Mouse (Mus musculus) heart, adult 2 months (tissue): ENCODE measurements at regions not wholly inside any gene's neighbourhood (a gene's known extent, or its start where the extent isn't known, plus 50 kb on each side); places are given as distances from the start of the nearest gene placed in this dataset.

Experiments
- DNase-seq, 2 experiments: peaks; one replicate each; pipeline ENCODE4 v3.0.0; 2021
- H3K27ac ChIP-seq: fragments of 200-600 bp; 2 replicates; pipeline ENCODE4 v1.8.1; 2022
- H3K27me3 ChIP-seq: fragments of 200-500 bp; 2 replicates; pipeline ENCODE4 v1.6.1; 2012; ENCODE audit warnings: mild to moderate bottlenecking, low read length, inconsistent platforms, mixed read lengths; ENCODE audit not compliant: control insufficient read depth, insufficient read depth
- H3K36me3 ChIP-seq: fragments of 200-500 bp; 2 replicates; pipeline ENCODE4 v1.6.1; 2012; ENCODE audit warnings: low read length, inconsistent platforms; ENCODE audit not compliant: control insufficient read depth, insufficient read depth
- H3K4me1 ChIP-seq: fragments of 200-500 bp; 2 replicates; pipeline ENCODE4 v1.6.1; 2011; ENCODE audit warnings: low read length; ENCODE audit not compliant: control insufficient read depth, insufficient read depth
- H3K4me3 ChIP-seq: fragments of 200-600 bp; 2 replicates; pipeline ENCODE4 v1.8.1; 2022
- H3K79me2 ChIP-seq: fragments of 200-500 bp; replicated peaks from 2 replicates; pipeline ENCODE4 v1.6.1; 2012; ENCODE audit warnings: mild to moderate bottlenecking, inconsistent platforms, low read length, moderate library complexity, mixed read lengths; ENCODE audit not compliant: control insufficient read depth, insufficient read depth
- H3K9ac ChIP-seq: fragments of 200-500 bp; 2 replicates; pipeline ENCODE4 v1.6.1; 2012; ENCODE audit warnings: low read depth, mild to moderate bottlenecking, control low read depth, inconsistent platforms, low read length, mixed read lengths
- CTCF ChIP-seq: fragments of 200-600 bp; IDR thresholded peaks from 2 replicates; pipeline ENCODE4 v1.8.1; 2022; ENCODE audit warnings: antibody characterized with exemption, mild to moderate bottlenecking, moderate library complexity
- EP300 ChIP-seq: fragments of 200-500 bp; IDR thresholded peaks from 2 replicates; pipeline ENCODE4 v1.6.1; 2011; ENCODE audit warnings: low read depth, low read length, control low read depth; ENCODE audit not compliant: insufficient read depth
- POLR2A ChIP-seq: fragments of 200-500 bp; IDR thresholded peaks from 2 replicates; pipeline ENCODE4 v1.6.1; 2011; ENCODE audit warnings: mild to moderate bottlenecking, low read depth, low read length, control low read depth; ENCODE audit not compliant: insufficient read depth
- WGBS: fragments of 180-500 bp; shearing (Covaris S2); methylation state at CpG from one replicate; pipeline ENCODE4 v1.1.7; 2018; 5-methylcytosine and 5-hydroxymethylcytosine counted together
- intact Hi-C: fragments of 180-260 bp; cut with DNase I; formaldehyde crosslinking; loops from one replicate; pipeline ENCODE4 v1.15.1; 2025

GRCm38 (mm10) chr4:89396020-89396419, 85.2 kb upstream of the Cdkn2b start:
- H3K27me3 ChIP-seq = no peaks in the 10 kb centered on the region
- 90% methylated on average over 2 of the region's 2 CpGs for WGBS
- TF ChIP-seq CTCF (no peak), POLR2A (no peak), EP300 (no peak)
- no peaks in the 10 kb centered on the region for H3K79me2 ChIP-seq
- no peak for DNase-seq
- H3K4me1 ChIP-seq = no peaks in the 10 kb centered on the region
- no peaks in the 10 kb centered on the region for H3K36me3 ChIP-seq
- no peak overlapping the region for H3K9ac ChIP-seq
- intact Hi-C loops = no loop called here
- H3K4me3 ChIP-seq = no peak overlapping the region
- no peak overlapping the region for H3K27ac ChIP-seq

GRCm38 (mm10) chr4:89395336-89395735, 84.5 kb upstream of the Cdkn2b start:
- Histone ChIP-seq H3K79me2 (no peaks in the 10 kb centered on the region), H3K4me1 (no peaks in the 10 kb centered on the region), H3K27ac (no peak overlapping the region), H3K36me3 (no peaks in the 10 kb centered on the region), H3K9ac (no peak overlapping the region), H3K27me3 (no peaks in the 10 kb centered on the region), H3K4me3 (no peak overlapping the region)
- intact Hi-C loops = no loop called here
- no peak for DNase-seq
- no peak for TF ChIP-seq CTCF
- no peak for TF ChIP-seq EP300
- TF ChIP-seq POLR2A = no peak

GRCm38 (mm10) chr4:89393251-89393711, 82.4 kb upstream of the Cdkn2b start:
- DNase-seq = peak in 1 of 2 experiments; percentile 19
- intact Hi-C loops = no loop called here
- Histone ChIP-seq H3K4me1 (no peaks in the 10 kb centered on the region), H3K9ac (no peak overlapping the region), H3K4me3 (no peak overlapping the region), H3K27ac (no peak overlapping the region), H3K79me2 (no peaks in the 10 kb centered on the region), H3K27me3 (no peaks in the 10 kb centered on the region), H3K36me3 (no peaks in the 10 kb centered on the region)
- WGBS = 75% methylated on average over 2 of the region's 2 CpGs
- TF ChIP-seq POLR2A (no peak), CTCF (no peak), EP300 (no peak)

- Histone ChIP-seq H3K27ac (no peak overlapping the region), H3K9ac (no peak overlapping the region), H3K36me3 (no peaks in the 10 kb centered on the region), H3K79me2 (no peaks in the 10 kb centered on the region), H3K27me3 (no peaks in the 10 kb centered on the region), H3K4me1 (no peaks in the 10 kb centered on the region), H3K4me3 (no peak overlapping the region)
- no peak for DNase-seq
- intact Hi-C loops = no loop called here
- no peak for TF ChIP-seq CTCF
- TF ChIP-seq EP300 = no peak
- TF ChIP-seq POLR2A = no peak
These were observed 82.0 kb upstream of the Cdkn2b start for GRCm38 (mm10) chr4:89392791-89393190.

GRCm38 (mm10) chr4:89391463-89392308, 80.8 kb upstream of the Cdkn2b start:
- Histone ChIP-seq H3K27ac (no peak overlapping the region), H3K4me3 (no peak overlapping the region), H3K27me3 (no peaks in the 10 kb centered on the region), H3K79me2 (no peaks in the 10 kb centered on the region), H3K9ac (no peak overlapping the region), H3K4me1 (0 out of 2 replicates have a peak, but pooled peaks cover 2% of the 10 kb centered on the region), H3K36me3 (no peaks in the 10 kb centered on the region)
- intact Hi-C loops = no loop called here
- no peak for DNase-seq
- no peak for TF ChIP-seq EP300
- no peak for TF ChIP-seq CTCF
- TF ChIP-seq POLR2A = no peak
- 73% methylated on average over 9 of the region's 9 CpGs for whole genome bisulfite sequencing

- Histone ChIP-seq H3K27ac (no peak overlapping the region), H3K4me1 (0 out of 2 replicates have a peak, but pooled peaks cover 2% of the 10 kb centered on the region), H3K27me3 (no peaks in the 10 kb centered on the region), H3K4me3 (no peak overlapping the region), H3K9ac (no peak overlapping the region), H3K36me3 (no peaks in the 10 kb centered on the region), H3K79me2 (no peaks in the 10 kb centered on the region)
- DNase-seq = no peak
- WGBS = 87% methylated on average over 3 of the region's 3 CpGs
- TF ChIP-seq CTCF = no peak
- no peak for TF ChIP-seq EP300
- no peak for TF ChIP-seq POLR2A
- intact Hi-C loops = no loop called here
These were observed 72.7 kb upstream of the Cdkn2b start for GRCm38 (mm10) chr4:89383548-89383947.
